Mouse (Mus musculus): ENCODE measurements around the gene Tead1.

DNA sequence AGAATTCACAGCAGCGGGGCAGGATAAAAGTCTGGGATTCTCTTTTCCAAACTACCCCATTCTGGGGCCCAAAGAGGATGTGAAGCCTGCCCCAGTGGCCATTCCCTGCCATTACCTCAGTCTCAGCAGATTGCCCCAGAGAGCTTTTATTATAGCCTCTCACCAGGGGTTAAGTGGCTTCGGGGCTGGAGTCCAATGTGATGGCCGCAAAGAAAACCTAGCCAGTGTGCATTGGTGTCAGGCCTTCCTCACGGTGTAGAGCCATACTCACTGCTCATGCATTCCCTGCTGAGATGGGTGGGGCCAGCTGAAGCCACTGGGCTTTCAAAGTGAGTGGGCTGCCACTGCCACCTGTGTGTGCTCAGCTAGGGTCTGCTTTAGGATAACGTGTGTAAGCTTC is 175.4 kb downstream of the Tead1 start:
- TF ChIP-seq MYOG (IDR thresholded peaks at IDR 0.05; ENCODE audit: control insufficient read depth in 1 of 3, insufficient read depth in 1 of 3, insufficient read length in 2 of 3, low read depth in 2 of 3), result no peak
- no peak for TF ChIP-seq USF1 (IDR thresholded peaks at IDR 0.05; ENCODE audit: low read depth)
- TF ChIP-seq POLR2A (IDR thresholded peaks at IDR 0.05; ENCODE audit: insufficient read length, low read depth), result no peak
- no peak for TF ChIP-seq MAX (IDR thresholded peaks at IDR 0.05; ENCODE audit: low read depth)
- TF ChIP-seq POLR2AphosphoS2 (IDR thresholded peaks at IDR 0.05; ENCODE audit: insufficient read length, low read depth), result no peak
- no peak for TF ChIP-seq E2F4 (IDR thresholded peaks at IDR 0.05; ENCODE audit: insufficient read depth)
- TF ChIP-seq MYOD1 (IDR thresholded peaks at IDR 0.05; ENCODE audit: control insufficient read depth in 1 of 3, insufficient read length in 2 of 3, low read depth in 2 of 3), result no peak

All from myocyte (in vitro differentiated cells).